Comparison of ENCODE assay signal across 21 mouse cellular contexts in the genomic region with DNA sequence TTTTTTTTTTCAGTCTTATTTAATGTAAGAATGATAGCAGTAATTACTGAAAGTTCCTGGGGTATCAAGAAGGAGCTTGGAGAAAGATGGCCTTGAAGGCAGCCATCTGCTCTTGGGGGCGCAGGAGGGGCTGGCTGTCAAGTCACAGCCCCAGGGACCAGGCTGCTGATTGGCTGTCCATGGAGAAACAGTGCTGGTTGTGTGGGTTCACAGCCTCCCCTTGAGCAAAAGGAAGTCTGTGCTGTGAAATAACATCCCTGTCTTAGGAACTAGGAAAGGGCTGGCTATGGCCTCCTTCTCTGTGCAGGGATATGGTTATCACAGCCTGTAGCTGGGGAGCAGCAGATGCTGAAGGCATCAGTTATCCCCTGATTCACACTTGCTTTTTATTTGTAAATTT.
DNase-seq lines count a peak whose midpoint lies in the region; ATAC-seq and TF ChIP-seq lines count a peak whose summit lies in the region.
"Had no signal": no experiment of that assay in that cellular context is flagged by ENCODE, and none has a peak within 500 bp of the region (broad histone marks: within the 10 kb centered on the region; RNA-seq: fewer than 3 reads in every experiment).

No protein-coding gene starts in this region.

- no peak overlapping the region for H3K9ac ChIP-seq in forebrain, embryonic 13.5 days
- no peak overlapping the region for H3K9ac ChIP-seq in forebrain, embryonic 11.5 days (ENCODE audit: low read length)
- no peak overlapping the region for H3K9ac ChIP-seq in stomach, embryonic 15.5 days
- H3K9ac ChIP-seq in stomach, postnatal 0 days (ENCODE audit: low read length), result no peak overlapping the region
- H3K9ac ChIP-seq: embryonic facial prominence, embryonic 12.5 days; heart, embryonic 12.5 days; hindbrain, embryonic 14.5 days had no signal

- H3K27ac ChIP-seq in forebrain, embryonic 13.5 days, result no peak overlapping the region
- no peak overlapping the region for H3K27ac ChIP-seq in forebrain, embryonic 11.5 days (ENCODE audit: low read depth, low read length)
- peak overlapping the region; percentile 48; the same call in 1 of the 2 replicates for H3K27ac ChIP-seq in stomach, embryonic 15.5 days
- no peak overlapping the region for H3K27ac ChIP-seq in stomach, postnatal 0 days (replicated peaks)
- H3K27ac ChIP-seq: embryonic facial prominence, embryonic 12.5 days; gastrocnemius, adult 2 months; hindbrain, embryonic 10.5 days; hindbrain, embryonic 14.5 days had no signal

- no peak overlapping the region for H3K4me2 ChIP-seq in forebrain, embryonic 13.5 days
- no peak overlapping the region for H3K4me2 ChIP-seq in forebrain, embryonic 11.5 days (ENCODE audit: low read depth, low read length, severe bottlenecking)
- no peak overlapping the region for H3K4me2 ChIP-seq in stomach, embryonic 15.5 days
- H3K4me2 ChIP-seq in stomach, postnatal 0 days (replicated peaks; ENCODE audit: low read depth), result no peak overlapping the region
- H3K4me2 ChIP-seq: embryonic facial prominence, embryonic 12.5 days; heart, embryonic 12.5 days; hindbrain, embryonic 14.5 days had no signal

- H3K27me3 ChIP-seq in forebrain, embryonic 13.5 days, result no peaks in the 10 kb centered on the region
- H3K27me3 ChIP-seq in forebrain, embryonic 11.5 days (ENCODE audit: control insufficient read depth, insufficient read depth, low read length), result no peaks in the 10 kb centered on the region
- H3K27me3 ChIP-seq in stomach, embryonic 15.5 days (replicated peaks), result no peaks in the 10 kb centered on the region
- no peaks in the 10 kb centered on the region for H3K27me3 ChIP-seq in stomach, postnatal 0 days (ENCODE audit: control insufficient read depth, insufficient read depth, low read length)
- H3K27me3 ChIP-seq: embryonic facial prominence, embryonic 12.5 days; heart, embryonic 12.5 days had no signal

- no peaks in the 10 kb centered on the region for H3K9me3 ChIP-seq in forebrain, embryonic 13.5 days (replicated peaks)
- H3K9me3 ChIP-seq in forebrain, embryonic 11.5 days (ENCODE audit: control insufficient read depth, low read length), result no peaks in the 10 kb centered on the region
- H3K9me3 ChIP-seq in stomach, embryonic 15.5 days, result no peaks in the 10 kb centered on the region
- no peaks in the 10 kb centered on the region for H3K9me3 ChIP-seq in stomach, postnatal 0 days (ENCODE audit: control insufficient read depth, low read length)
- H3K9me3 ChIP-seq: embryonic facial prominence, embryonic 12.5 days; heart, embryonic 12.5 days; hindbrain, embryonic 10.5 days had no signal

- no peaks in the 10 kb centered on the region for H3K4me1 ChIP-seq in forebrain, embryonic 13.5 days
- H3K4me1 ChIP-seq in forebrain, embryonic 11.5 days (replicated peaks; ENCODE audit: control insufficient read depth, insufficient read depth, low read length), result no peaks in the 10 kb centered on the region
- H3K4me1 ChIP-seq in stomach, embryonic 15.5 days, result no peaks in the 10 kb centered on the region
- H3K4me1 ChIP-seq in stomach, postnatal 0 days (replicated peaks; ENCODE audit: control insufficient read depth, insufficient read depth), result no peaks in the 10 kb centered on the region
- H3K4me1 ChIP-seq: embryonic facial prominence, embryonic 12.5 days; heart, embryonic 12.5 days; hindbrain, embryonic 10.5 days had no signal

- peak; percentile 48; the same call in 1 of the 2 replicates for ATAC-seq in forebrain, embryonic 13.5 days
- no peak for ATAC-seq in forebrain, embryonic 11.5 days (replicated peaks; ENCODE audit: low FRiP score)
- no peak for ATAC-seq in stomach, embryonic 15.5 days (ENCODE audit: insufficient read depth, low FRiP score, low read depth)
- no peak for ATAC-seq in stomach, postnatal 0 days (ENCODE audit: low FRiP score, low TSS enrichment)
- ATAC-seq: CD4-positive, CD25-positive, alpha-beta regulatory T cell, adult 4 months had no signal

- no peak for TF ChIP-seq EP300 in stomach, postnatal 0 days (optimal IDR thresholded peaks at IDR 0.05)

- no peaks in the 10 kb centered on the region for H3K36me3 ChIP-seq in forebrain, embryonic 13.5 days (ENCODE audit: poor library complexity, severe bottlenecking)
- no peaks in the 10 kb centered on the region for H3K36me3 ChIP-seq in forebrain, embryonic 11.5 days (ENCODE audit: control insufficient read depth, insufficient read depth, low read length)
- H3K36me3 ChIP-seq in stomach, embryonic 15.5 days, result no peaks in the 10 kb centered on the region
- H3K36me3 ChIP-seq in stomach, postnatal 0 days (ENCODE audit: control insufficient read depth, insufficient read depth, low read length), result no peaks in the 10 kb centered on the region
- H3K36me3 ChIP-seq: embryonic facial prominence, embryonic 12.5 days; G1E; heart, embryonic 12.5 days; hindbrain, embryonic 10.5 days had no signal

- no peak for DNase-seq in forebrain, embryonic 11.5 days (ENCODE audit: low spot score)
- peak; percentile 7 for DNase-seq in layer of hippocampus, adult 11-12 months (ENCODE audit: low spot score)
- DNase-seq in layer of hippocampus, postnatal 25 days (ENCODE audit: extremely low spot score in 1 of 2, low spot score in 1 of 2), result no peak
- no peak for DNase-seq in stomach, postnatal 0 days (ENCODE audit: low spot score)
- no peak for DNase-seq in thymus, postnatal 36 days
- DNase-seq: adrenal gland, adult 8-10 months; adrenal gland, postnatal 36 days; B cell, adult 2 months; cerebellum, adult 11-12 months; cerebellum, adult 9-10 months; cerebellum, postnatal 25 days; gastrocnemius, adult 2 months; gastrocnemius, postnatal 25 days had no signal

- H3K4me3 ChIP-seq in forebrain, embryonic 13.5 days, result no peak overlapping the region
- no peak overlapping the region for H3K4me3 ChIP-seq in forebrain, embryonic 11.5 days (ENCODE audit: low read depth, low read length)
- no peak overlapping the region for H3K4me3 ChIP-seq in stomach, embryonic 15.5 days (replicated peaks)
- no peak overlapping the region for H3K4me3 ChIP-seq in stomach, postnatal 0 days (ENCODE audit: low read depth, low read length)
- H3K4me3 ChIP-seq: embryonic facial prominence, embryonic 12.5 days; gastrocnemius, adult 2 months; heart, embryonic 12.5 days; hindbrain, embryonic 10.5 days had no signal

- no peak for TF ChIP-seq CTCF in stomach, postnatal 0 days (IDR thresholded peaks at IDR 0.05; ENCODE audit: low read depth)

- whole genome bisulfite sequencing in forebrain, embryonic 13.5 days, result 72% methylated on average over 1 of the region's 1 CpGs
- 74% methylated on average over 1 of the region's 1 CpGs for WGBS in forebrain, embryonic 11.5 days
- WGBS in stomach, embryonic 15.5 days, result 68% methylated on average over 1 of the region's 1 CpGs
- WGBS in stomach, postnatal 0 days, result 66% methylated on average over 1 of the region's 1 CpGs
